Mouse (Mus musculus) megakaryocyte, embryonic 14.5 days (primary cell): Measurements from ENCODE around the gene Gsn. TPM values are rescaled to one million over a fixed set of nuclear protein-coding genes. Genes with fewer than 3 reads are reported as not detected.

ENCODE experiments used
- H3K27me3 ChIP-seq: replicated peaks from 2 replicates; pipeline ENCODE3; 2012; ENCODE audit warnings: inconsistent platforms
- H3K36me3 ChIP-seq: replicated peaks from 2 replicates; pipeline ENCODE3; 2012; ENCODE audit warnings: low read length, inconsistent platforms, mixed read lengths
- H3K4me1 ChIP-seq: 2 replicates; pipeline ENCODE4 v1.6.1; 2012; ENCODE audit warnings: inconsistent platforms
- H3K4me3 ChIP-seq: replicated peaks from 2 replicates; pipeline ENCODE3; 2012; ENCODE audit warnings: moderate library complexity, mild to moderate bottlenecking, inconsistent platforms
- H3K9me3 ChIP-seq: 2 replicates; pipeline ENCODE4 v1.6.1; 2012; ENCODE audit warnings: inconsistent platforms
- FLI1 ChIP-seq: IDR thresholded peaks from 2 replicates; pipeline ENCODE4 v1.6.1; 2012; ENCODE audit warnings: low read length, inconsistent platforms, mixed read lengths
- GATA1 ChIP-seq: IDR thresholded peaks from 3 replicates; pipeline ENCODE4 v1.6.1; 2012; ENCODE audit warnings: mixed read lengths, low read length, inconsistent platforms, borderline replicate concordance
- polyA plus RNA-seq: library from polyadenylated mRNA; stranded (reverse); fragments of >175 nt; gene quantifications from 2 replicates; pipeline ENCODE4 v1.2.3, GENCODE M21; 2012; ENCODE audit warnings: low replicate concordance; ENCODE audit not compliant: insufficient read depth

Gene Gsn
- 240 and 422 TPM in 2 replicates for polyA plus RNA-seq

GRCm38 (mm10) chr2:35255885-35256833 is at the start of gene Gsn:
TSS of gene Gsn (plus strand) at chr2:35256380.
- H3K9me3 ChIP-seq: no peaks in the 10 kb centered on the region
- no peak for TF ChIP-seq FLI1
- TF ChIP-seq GATA1: no peak
- peaks cover 9% of the 10 kb centered on the region for H3K36me3 ChIP-seq
- H3K4me3 ChIP-seq: peak within 1 kb of the TSS; percentile 96
- H3K4me1 ChIP-seq: peaks cover 86% of the 10 kb centered on the region
- no peaks in the 10 kb centered on the region for H3K27me3 ChIP-seq

GRCm38 (mm10) chr2:35206761-35207160 is 49.4 kb upstream of the Gsn start:
- Histone ChIP-seq H3K36me3 (no peaks in the 10 kb centered on the region), H3K4me1 (peaks cover 87% of the 10 kb centered on the region), H3K4me3 (no peak overlapping the region), H3K27me3 (no peaks in the 10 kb centered on the region), H3K9me3 (no peaks in the 10 kb centered on the region)
- TF ChIP-seq GATA1 (no peak), FLI1 (no peak)

- H3K36me3 ChIP-seq: no peaks in the 10 kb centered on the region
- H3K27me3 ChIP-seq: no peaks in the 10 kb centered on the region
- H3K4me1 ChIP-seq: peaks cover 79% of the 10 kb centered on the region
- TF ChIP-seq FLI1 (no peak), GATA1 (no peak)
- no peak overlapping the region for H3K4me3 ChIP-seq
- H3K9me3 ChIP-seq: no peaks in the 10 kb centered on the region
Measured at GRCm38 (mm10) chr2:35208054-35208453, 48.1 kb upstream of the Gsn start.

- peak overlapping the region; percentile 40 for H3K4me3 ChIP-seq
Measured at GRCm38 (mm10) chr2:35208931-35209665, 47.1 kb upstream of the Gsn start.

GRCm38 (mm10) chr2:35211681-35212080 is 44.5 kb upstream of the Gsn start:
- Histone ChIP-seq H3K36me3 (no peaks in the 10 kb centered on the region), H3K4me3 (no peak overlapping the region), H3K27me3 (no peaks in the 10 kb centered on the region), H3K9me3 (no peaks in the 10 kb centered on the region), H3K4me1 (peaks cover 82% of the 10 kb centered on the region)
- TF ChIP-seq GATA1: no peak
- TF ChIP-seq FLI1: no peak

More at GRCm38 (mm10) chr2:35208931-35209665, 47.1 kb upstream of the Gsn start:
- no peaks in the 10 kb centered on the region for H3K27me3 ChIP-seq
- TF ChIP-seq FLI1: no peak
- TF ChIP-seq GATA1: no peak
- no peaks in the 10 kb centered on the region for H3K36me3 ChIP-seq
- H3K4me1 ChIP-seq: peaks cover 78% of the 10 kb centered on the region
- no peaks in the 10 kb centered on the region for H3K9me3 ChIP-seq

- H3K4me3 ChIP-seq: no peak overlapping the region
- H3K27me3 ChIP-seq: no peaks in the 10 kb centered on the region
- TF ChIP-seq GATA1: no peak
- TF ChIP-seq FLI1: no peak
- H3K36me3 ChIP-seq: no peaks in the 10 kb centered on the region
- H3K9me3 ChIP-seq: no peaks in the 10 kb centered on the region
- H3K4me1 ChIP-seq: peaks cover 82% of the 10 kb centered on the region
Measured at GRCm38 (mm10) chr2:35213345-35213910, 42.8 kb upstream of the Gsn start.

- H3K9me3 ChIP-seq: peaks cover 8% of the 10 kb centered on the region
- H3K4me3 ChIP-seq: peak overlapping the region; percentile 80
- no peak for TF ChIP-seq GATA1
- no peak for TF ChIP-seq FLI1
- no peaks in the 10 kb centered on the region for H3K27me3 ChIP-seq
- H3K4me1 ChIP-seq: peaks cover 78% of the 10 kb centered on the region
- peaks cover 3% of the 10 kb centered on the region for H3K36me3 ChIP-seq
Measured at GRCm38 (mm10) chr2:35214881-35215358, 41.3 kb upstream of the Gsn start.

GRCm38 (mm10) chr2:35215363-35215762 is 40.8 kb upstream of the Gsn start:
- Histone ChIP-seq H3K4me1 (peaks cover 74% of the 10 kb centered on the region), H3K9me3 (peaks cover 8% of the 10 kb centered on the region), H3K4me3 (no peak overlapping the region), H3K36me3 (peaks cover 3% of the 10 kb centered on the region), H3K27me3 (no peaks in the 10 kb centered on the region)
- TF ChIP-seq GATA1 (no peak), FLI1 (no peak)

GRCm38 (mm10) chr2:35216701-35217100 is 39.5 kb upstream of the Gsn start:
- no peak overlapping the region for H3K4me3 ChIP-seq
- H3K36me3 ChIP-seq: peaks cover 3% of the 10 kb centered on the region
- TF ChIP-seq FLI1: no peak
- TF ChIP-seq GATA1: no peak
- H3K27me3 ChIP-seq: no peaks in the 10 kb centered on the region
- H3K9me3 ChIP-seq: peaks cover 8% of the 10 kb centered on the region
- H3K4me1 ChIP-seq: peaks cover 61% of the 10 kb centered on the region

GRCm38 (mm10) chr2:35218736-35219135 is 37.4 kb upstream of the Gsn start:
- H3K4me1 ChIP-seq: peaks cover 66% of the 10 kb centered on the region
- H3K36me3 ChIP-seq: peaks cover 3% of the 10 kb centered on the region
- H3K9me3 ChIP-seq: peaks cover 8% of the 10 kb centered on the region
- H3K4me3 ChIP-seq: peak overlapping the region; percentile 38
- TF ChIP-seq GATA1 (no peak), FLI1 (no peak)
- no peaks in the 10 kb centered on the region for H3K27me3 ChIP-seq
